Mouse (Mus musculus): ENCODE measurements around the gene Gm49355. TPM values are rescaled to one million over a fixed set of nuclear protein-coding genes. Genes with fewer than 3 reads are reported as not detected.

Gene Gm49355
- total and polyA plus RNA-seq, 3 experiments, result 0.83 TPM; not detected in 2

- no peaks in the 10 kb centered on the region for H3K27me3 ChIP-seq (ENCODE audit: insufficient read depth, low read length)
- ATAC-seq (ENCODE audit: extremely low read depth, insufficient number of reproducible peaks, low FRiP score, poor library complexity, severe bottlenecking), result no peak
- no peak for DNase-seq (ENCODE audit: low spot score)
- TF ChIP-seq GATA2 (IDR thresholded peaks at IDR 0.05; ENCODE audit: borderline replicate concordance, low read depth, low read length) (no peak), CTCF (IDR thresholded peaks at IDR 0.05; ENCODE audit: low read depth, low read length) (no peak), TAL1 (conservative IDR thresholded peaks at IDR 0.05; ENCODE audit: low read depth, low read length) (no peak), POLR2AphosphoS5 (IDR thresholded peaks at IDR 0.05; ENCODE audit: insufficient replicate concordance, low read depth, low read length) (no peak)
- H3K36me3 ChIP-seq (replicated peaks), result peaks cover 51% of the 10 kb centered on the region
- H3K9me3 ChIP-seq (replicated peaks), result no peaks in the 10 kb centered on the region
- H3K4me3 ChIP-seq (ENCODE audit: low read depth, low read length), result no peak overlapping the region
- no peaks in the 10 kb centered on the region for H3K4me1 ChIP-seq (ENCODE audit: insufficient read depth, low read depth, low read length)
Measured at GRCm38 (mm10) chr14:12299171-12299570, 15.4 kb downstream of the Gm49355 start.

DNA sequence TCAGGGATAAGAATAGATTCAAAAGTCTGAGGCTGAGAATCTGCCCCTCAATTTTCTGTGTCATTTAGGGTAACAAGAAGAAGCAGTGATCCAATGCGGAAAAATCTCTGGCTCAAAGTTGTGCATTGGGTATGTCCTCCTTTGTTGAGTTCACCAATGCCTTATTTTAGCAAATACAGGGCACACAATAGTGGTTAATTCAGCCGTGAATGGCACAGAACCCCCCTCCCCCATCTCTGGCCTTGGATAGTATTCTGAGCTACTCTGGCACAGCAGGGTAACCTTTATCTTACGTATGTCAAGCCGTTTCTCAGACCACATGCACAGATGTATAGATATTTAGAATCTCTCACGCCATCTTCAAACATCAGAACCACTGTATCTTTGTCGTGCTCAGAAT is 15.9 kb downstream of the Gm49355 start:
- TF ChIP-seq GATA1 (IDR thresholded peaks at IDR 0.05; ENCODE audit: borderline replicate concordance, low read length) (no peak), CTCF (IDR thresholded peaks at IDR 0.05; ENCODE audit: low read depth, low read length) (no peak), TAL1 (conservative IDR thresholded peaks at IDR 0.05; ENCODE audit: low read depth, low read length) (no peak), GATA2 (IDR thresholded peaks at IDR 0.05; ENCODE audit: borderline replicate concordance, low read depth, low read length) (no peak), POLR2AphosphoS5 (IDR thresholded peaks at IDR 0.05; ENCODE audit: insufficient replicate concordance, low read depth, low read length) (no peak)
- no peak for ATAC-seq (ENCODE audit: extremely low read depth, insufficient number of reproducible peaks, low FRiP score, poor library complexity, severe bottlenecking)
- no peak overlapping the region for H3K4me3 ChIP-seq (ENCODE audit: low read depth, low read length)
- H3K4me1 ChIP-seq (ENCODE audit: insufficient read depth, low read depth, low read length), result no peaks in the 10 kb centered on the region
- H3K36me3 ChIP-seq (replicated peaks), result peaks cover 46% of the 10 kb centered on the region
- no peaks in the 10 kb centered on the region for H3K27me3 ChIP-seq (ENCODE audit: insufficient read depth, low read length)
- no peak for DNase-seq (ENCODE audit: low spot score)
- H3K9me3 ChIP-seq (replicated peaks), result no peaks in the 10 kb centered on the region

DNA sequence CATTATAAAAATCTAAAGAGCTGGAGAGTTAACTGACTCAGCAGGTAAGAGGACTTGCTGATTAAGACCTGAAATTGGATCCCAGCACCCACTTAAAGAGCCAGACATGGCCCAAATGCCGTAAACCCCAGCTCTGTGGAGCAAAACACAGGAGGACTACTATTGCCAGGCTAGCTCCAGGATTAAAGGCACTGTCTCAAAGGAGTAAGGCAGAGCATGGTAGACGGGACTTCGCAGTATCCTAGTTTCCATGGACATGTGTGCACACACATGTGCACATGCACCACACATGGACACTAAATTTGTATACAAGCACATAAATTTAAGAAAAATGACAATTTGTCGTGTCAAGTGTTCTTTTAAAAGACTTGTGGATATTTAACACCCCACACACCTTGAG is 16.5 kb downstream of the Gm49355 start:
- Histone ChIP-seq H3K4me3 (ENCODE audit: low read depth, low read length) (no peak overlapping the region), H3K36me3 (replicated peaks) (peaks cover 43% of the 10 kb centered on the region), H3K4me1 (ENCODE audit: insufficient read depth, low read depth, low read length) (no peaks in the 10 kb centered on the region), H3K27me3 (ENCODE audit: insufficient read depth, low read length) (no peaks in the 10 kb centered on the region), H3K9me3 (replicated peaks) (no peaks in the 10 kb centered on the region)
- TF ChIP-seq TAL1 (conservative IDR thresholded peaks at IDR 0.05; ENCODE audit: low read depth, low read length) (no peak), POLR2AphosphoS5 (IDR thresholded peaks at IDR 0.05; ENCODE audit: insufficient replicate concordance, low read depth, low read length) (no peak), GATA2 (IDR thresholded peaks at IDR 0.05; ENCODE audit: borderline replicate concordance, low read depth, low read length) (no peak), GATA1 (IDR thresholded peaks at IDR 0.05; ENCODE audit: borderline replicate concordance, low read length) (no peak), CTCF (IDR thresholded peaks at IDR 0.05; ENCODE audit: low read depth, low read length) (no peak)
- ATAC-seq (ENCODE audit: extremely low read depth, insufficient number of reproducible peaks, low FRiP score, poor library complexity, severe bottlenecking), result no peak
- DNase-seq (ENCODE audit: low spot score), result no peak

DNA sequence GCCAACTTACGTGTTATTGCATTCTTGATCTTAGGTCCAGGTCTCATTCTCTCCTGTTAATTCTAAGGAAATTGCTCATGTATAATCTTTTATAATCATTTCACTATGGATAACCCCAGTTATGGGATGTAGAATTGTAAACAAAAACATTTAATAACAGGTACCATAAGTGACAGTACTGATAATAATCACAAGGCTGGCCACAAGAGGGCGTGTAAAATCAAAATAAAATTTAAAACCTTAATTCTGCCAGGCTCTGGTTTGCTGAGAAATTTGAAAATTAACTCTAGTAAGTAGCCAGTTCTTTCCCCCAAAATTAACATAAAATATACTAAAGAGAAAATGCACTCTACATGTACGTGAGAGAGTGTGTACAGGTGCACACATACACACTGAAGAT is 16.9 kb downstream of the Gm49355 start:
- Histone ChIP-seq H3K4me1 (ENCODE audit: insufficient read depth, low read depth, low read length) (no peaks in the 10 kb centered on the region), H3K36me3 (replicated peaks) (peaks cover 40% of the 10 kb centered on the region), H3K27me3 (ENCODE audit: insufficient read depth, low read length) (no peaks in the 10 kb centered on the region), H3K4me3 (ENCODE audit: low read depth, low read length) (no peak overlapping the region), H3K9me3 (replicated peaks) (no peaks in the 10 kb centered on the region)
- ATAC-seq (ENCODE audit: extremely low read depth, insufficient number of reproducible peaks, low FRiP score, poor library complexity, severe bottlenecking), result no peak
- TF ChIP-seq GATA1 (IDR thresholded peaks at IDR 0.05; ENCODE audit: borderline replicate concordance, low read length) (no peak), POLR2AphosphoS5 (IDR thresholded peaks at IDR 0.05; ENCODE audit: insufficient replicate concordance, low read depth, low read length) (no peak), CTCF (IDR thresholded peaks at IDR 0.05; ENCODE audit: low read depth, low read length) (no peak), TAL1 (conservative IDR thresholded peaks at IDR 0.05; ENCODE audit: low read depth, low read length) (no peak), GATA2 (IDR thresholded peaks at IDR 0.05; ENCODE audit: borderline replicate concordance, low read depth, low read length) (no peak)
- no peak for DNase-seq (ENCODE audit: low spot score)

GRCm38 (mm10) chr14:12303106-12303505 is 19.3 kb downstream of the Gm49355 start:
- TF ChIP-seq GATA1 (IDR thresholded peaks at IDR 0.05; ENCODE audit: borderline replicate concordance, low read length) (no peak), GATA2 (IDR thresholded peaks at IDR 0.05; ENCODE audit: borderline replicate concordance, low read depth, low read length) (no peak), TAL1 (conservative IDR thresholded peaks at IDR 0.05; ENCODE audit: low read depth, low read length) (no peak), POLR2AphosphoS5 (IDR thresholded peaks at IDR 0.05; ENCODE audit: insufficient replicate concordance, low read depth, low read length) (no peak), CTCF (IDR thresholded peaks at IDR 0.05; ENCODE audit: low read depth, low read length) (no peak)
- Histone ChIP-seq H3K4me3 (ENCODE audit: low read depth, low read length) (no peak overlapping the region), H3K36me3 (replicated peaks) (peaks cover 37% of the 10 kb centered on the region), H3K4me1 (ENCODE audit: insufficient read depth, low read depth, low read length) (no peaks in the 10 kb centered on the region), H3K9me3 (replicated peaks) (no peaks in the 10 kb centered on the region), H3K27me3 (ENCODE audit: insufficient read depth, low read length) (no peaks in the 10 kb centered on the region)
- no peak for DNase-seq (ENCODE audit: low spot score)
- no peak for ATAC-seq (ENCODE audit: extremely low read depth, insufficient number of reproducible peaks, low FRiP score, poor library complexity, severe bottlenecking)

GRCm38 (mm10) chr14:12333622-12334021 is 49.8 kb downstream of the Gm49355 start:
- Histone ChIP-seq H3K9me3 (replicated peaks) (no peaks in the 10 kb centered on the region), H3K4me1 (ENCODE audit: insufficient read depth, low read depth, low read length) (no peaks in the 10 kb centered on the region), H3K36me3 (replicated peaks) (no peaks in the 10 kb centered on the region), H3K4me3 (ENCODE audit: low read depth, low read length) (no peak overlapping the region), H3K27me3 (ENCODE audit: insufficient read depth, low read length) (no peaks in the 10 kb centered on the region)
- TF ChIP-seq TAL1 (conservative IDR thresholded peaks at IDR 0.05; ENCODE audit: low read depth, low read length) (no peak), CTCF (IDR thresholded peaks at IDR 0.05; ENCODE audit: low read depth, low read length) (no peak), GATA1 (IDR thresholded peaks at IDR 0.05; ENCODE audit: borderline replicate concordance, low read length) (no peak), POLR2AphosphoS5 (IDR thresholded peaks at IDR 0.05; ENCODE audit: insufficient replicate concordance, low read depth, low read length) (no peak), GATA2 (IDR thresholded peaks at IDR 0.05; ENCODE audit: borderline replicate concordance, low read depth, low read length) (no peak)
- ATAC-seq (ENCODE audit: extremely low read depth, insufficient number of reproducible peaks, low FRiP score, poor library complexity, severe bottlenecking), result no peak
- DNase-seq (ENCODE audit: low spot score), result no peak
